Mouse (Mus musculus): ENCODE data around the gene Vat1. TPM values are rescaled to one million over a fixed set of nuclear protein-coding genes. Genes with fewer than 3 reads are reported as not detected.
"Not testable (repeated sequence)": the region's sequence is repeated elsewhere in the genome, so short reads cannot be mapped to it uniquely, and the experiment has no call there.

Vat1 gene
- total RNA-seq, 1 experiment from 2014 or later = 112 TPM

- not testable (repeated sequence) for DNase-seq
Observed at GRCm38 (mm10) chr11:101441450-101442126, 24.4 kb downstream of the Vat1 start.

DNA sequence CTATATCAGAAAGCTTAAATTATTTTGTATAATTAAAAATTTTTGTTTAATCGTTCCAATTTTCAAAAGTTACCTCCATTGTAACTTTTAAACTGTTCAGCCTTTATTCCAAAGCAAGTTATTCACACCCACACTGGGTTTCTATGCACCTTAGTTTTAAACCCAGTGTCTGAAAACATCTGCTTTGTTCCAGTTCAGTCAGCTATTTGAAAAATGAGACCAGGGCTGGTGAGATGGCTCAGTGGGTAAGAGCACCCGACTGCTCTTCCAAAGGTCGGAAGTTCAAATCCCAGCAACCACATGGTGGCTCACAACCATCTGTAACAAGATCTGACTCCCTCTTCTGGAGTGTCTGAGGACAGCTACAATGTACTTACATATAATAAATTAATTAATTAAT lies 28.0 kb downstream of the Vat1 start:
- not testable (repeated sequence) for DNase-seq

DNA sequence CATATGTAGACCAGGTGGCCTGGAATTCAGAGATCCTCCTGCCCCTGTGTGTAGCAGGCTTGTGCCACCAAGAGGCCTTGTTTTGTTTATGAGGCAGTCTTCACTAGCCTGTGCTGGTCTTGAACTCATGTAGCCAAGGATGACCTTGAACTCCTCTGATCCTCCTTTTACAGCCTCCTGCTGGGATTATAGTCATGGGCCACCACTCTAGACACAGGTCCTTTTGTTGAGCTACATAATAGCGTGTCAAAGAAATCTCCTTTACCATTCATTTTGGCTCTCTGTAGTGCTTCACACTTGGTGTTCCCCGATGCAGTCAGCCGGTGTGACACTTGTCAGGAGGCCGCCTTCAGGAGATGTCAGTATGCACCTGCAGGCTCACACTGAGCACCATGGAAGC lies 29.1 kb downstream of the Vat1 start:
- no peak for DNase-seq

DNA sequence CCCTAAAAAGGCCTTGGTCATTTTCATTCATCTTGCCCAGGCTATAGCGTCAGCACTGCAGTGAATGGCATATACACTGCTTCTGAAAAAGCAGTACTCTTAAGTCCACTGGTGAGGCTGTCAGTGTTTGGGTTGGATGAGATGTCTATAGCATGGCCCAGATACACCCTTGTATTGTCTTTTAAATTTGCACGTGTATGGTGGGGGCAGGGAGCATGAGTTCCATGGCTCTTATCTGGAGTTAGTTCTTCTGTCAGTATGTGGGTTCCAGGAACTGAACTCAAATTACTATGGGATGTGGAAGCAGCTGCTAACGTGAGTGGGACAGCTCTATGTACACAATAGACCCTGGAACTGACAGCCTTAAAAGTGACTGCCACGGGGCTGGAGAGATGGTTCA lies 30.2 kb downstream of the Vat1 start:
- DNase-seq = no peak

DNA sequence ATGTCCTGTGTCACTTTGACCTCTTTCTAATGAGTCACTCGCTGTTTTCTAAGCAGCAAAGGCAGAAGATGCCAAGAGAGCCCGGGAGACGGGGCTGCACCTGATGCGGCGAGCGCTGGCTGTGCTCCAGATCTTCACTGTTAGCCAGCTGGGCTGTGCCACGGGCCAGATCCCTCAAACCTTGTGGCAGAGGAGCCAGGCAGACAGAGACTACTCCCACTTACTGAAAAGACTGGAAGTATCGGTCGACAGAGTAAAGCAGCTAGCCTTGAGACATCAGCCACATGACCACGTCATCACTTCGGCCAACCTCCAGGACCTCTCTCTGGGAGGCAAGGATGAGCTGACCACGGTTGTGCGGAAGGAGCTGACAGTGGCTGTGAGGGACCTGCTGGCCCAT lies 32.6 kb downstream of the Vat1 start:
- no peak for DNase-seq

DNA sequence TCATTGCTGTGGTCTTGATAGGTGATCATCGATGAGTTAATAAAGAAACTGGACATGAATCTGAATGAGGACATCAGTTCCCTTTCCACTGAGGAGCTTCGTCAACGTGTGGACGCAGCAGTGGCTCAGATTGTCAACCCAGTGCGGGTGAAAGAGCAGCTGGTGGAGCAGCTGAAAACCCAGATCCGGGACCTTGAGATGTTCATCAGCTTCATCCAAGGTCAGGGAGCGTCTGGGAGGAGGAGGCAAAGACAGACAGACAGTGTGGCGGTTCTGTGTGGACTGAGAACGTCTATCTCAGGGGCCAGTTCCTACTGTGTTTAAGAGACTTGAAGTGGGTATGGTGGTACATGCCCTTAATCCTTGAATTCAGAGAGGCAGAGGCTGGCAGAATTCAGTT lies 34.7 kb downstream of the Vat1 start:
- DNase-seq = no peak

- DNase-seq = no peak
Observed at GRCm38 (mm10) chr11:101426165-101426564, 39.9 kb downstream of the Vat1 start.

DNA sequence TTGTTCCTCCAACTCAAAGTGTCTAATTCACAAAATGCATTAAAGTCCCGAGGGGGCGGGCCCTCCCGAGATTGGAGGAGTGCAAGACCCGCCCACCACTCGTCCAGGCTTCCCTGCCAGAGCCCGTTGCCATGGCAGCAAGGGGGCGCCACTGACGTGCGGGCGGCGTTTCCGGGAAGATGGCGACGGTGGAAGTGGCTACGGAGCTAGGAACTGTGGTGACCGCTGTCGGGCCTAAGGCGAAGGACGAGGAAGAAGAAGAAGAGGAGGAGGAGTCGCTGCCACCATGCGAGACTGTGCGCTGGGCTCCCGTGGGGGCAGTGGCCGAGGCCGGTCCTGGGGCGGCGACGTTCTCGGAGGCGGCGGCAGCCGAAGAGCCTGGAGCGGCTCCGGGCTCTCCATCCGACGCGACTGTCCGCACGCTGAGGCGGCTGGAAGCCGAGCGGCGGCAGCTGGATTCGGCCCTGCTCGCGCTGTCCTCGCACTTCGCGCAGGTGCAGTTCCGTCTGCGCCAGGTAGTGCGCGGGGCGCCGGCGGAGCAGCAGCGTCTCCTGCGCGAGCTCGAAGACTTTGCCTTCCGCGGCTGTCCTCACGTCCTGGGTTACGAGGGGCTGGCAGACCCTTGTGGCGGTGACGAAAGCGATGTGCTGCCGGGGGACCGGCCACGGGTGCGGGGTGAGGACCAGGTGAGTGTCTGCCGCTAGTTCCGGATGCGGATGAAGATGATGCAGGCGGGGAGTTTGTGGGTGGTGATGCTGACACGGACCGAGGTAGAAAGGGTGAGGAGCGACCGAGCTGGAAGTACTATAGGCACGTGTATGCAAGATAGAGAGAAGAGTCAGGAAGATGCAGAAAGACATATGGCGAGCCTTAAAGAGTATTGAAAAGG lies 40.9 kb downstream of the Vat1 start, which contains the start of the genes Rundc1 and Ptges3l:
Rundc1 (plus strand) TSS at position 161 of the 889 bp plus-strand sequence.
Ptges3l (minus strand) TSS at position 409 of the 889 bp plus-strand sequence.
- peak; percentile 99 for DNase-seq

DNA sequence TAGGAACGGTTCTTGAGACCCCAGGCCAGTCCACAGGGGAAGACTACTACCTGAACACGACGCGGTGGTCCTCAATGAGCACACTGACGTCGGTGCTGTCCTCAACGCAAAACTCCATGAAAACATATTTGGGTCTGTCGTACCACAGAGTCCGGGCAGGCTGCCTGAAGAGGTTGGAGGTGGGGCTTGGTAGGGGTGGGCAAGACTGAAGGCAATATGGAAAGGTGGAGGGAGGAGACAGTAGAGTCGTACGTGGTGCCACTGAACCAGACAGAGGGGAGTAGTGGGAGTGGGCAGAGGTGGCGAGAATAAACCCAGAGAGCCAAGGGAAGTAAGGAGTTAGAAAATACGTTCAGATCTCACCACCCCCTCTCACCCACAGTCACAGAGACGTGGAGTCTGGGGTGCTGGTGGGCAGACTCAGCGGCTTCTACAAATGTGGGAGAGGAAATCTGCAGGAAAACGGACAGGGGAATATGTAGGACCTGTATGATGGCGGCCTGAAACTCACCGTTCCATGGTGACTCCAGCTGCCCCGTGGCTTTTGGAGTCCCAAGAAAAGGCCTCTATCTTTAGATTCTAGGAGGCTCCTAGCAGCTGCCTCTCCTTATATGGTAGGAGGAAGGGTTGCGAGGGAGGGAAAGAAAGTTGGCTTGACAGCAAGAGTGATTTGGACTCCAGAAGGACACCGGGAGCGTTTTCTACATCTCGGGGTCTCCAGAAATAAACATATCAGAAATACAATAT lies 41.8 kb downstream of the Vat1 start, which contains the start of gene Gm27029:
Gm27029 (minus strand) TSS at position 692 of the 747 bp plus-strand sequence.
- DNase-seq = no peak

DNA sequence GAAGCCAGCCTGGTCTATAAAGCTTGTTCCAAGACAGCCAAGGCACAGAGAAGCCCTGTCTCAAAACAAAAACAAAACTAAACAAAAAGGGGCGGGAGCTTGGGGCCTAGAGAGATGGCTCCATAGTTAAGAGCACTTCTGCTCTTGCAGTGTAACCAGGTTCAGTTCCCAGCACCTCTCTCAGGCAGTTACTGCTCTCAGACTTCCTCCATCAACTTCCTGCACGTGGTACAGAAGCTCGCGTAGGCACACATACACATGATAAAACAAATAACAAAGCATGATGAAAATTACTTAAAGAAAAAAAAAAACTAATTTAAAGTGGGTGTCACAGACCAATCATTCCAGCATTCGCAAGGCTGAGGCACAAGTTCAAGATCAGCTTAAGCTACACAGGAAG lies 45.9 kb downstream of the Vat1 start:
- no peak for DNase-seq

DNA sequence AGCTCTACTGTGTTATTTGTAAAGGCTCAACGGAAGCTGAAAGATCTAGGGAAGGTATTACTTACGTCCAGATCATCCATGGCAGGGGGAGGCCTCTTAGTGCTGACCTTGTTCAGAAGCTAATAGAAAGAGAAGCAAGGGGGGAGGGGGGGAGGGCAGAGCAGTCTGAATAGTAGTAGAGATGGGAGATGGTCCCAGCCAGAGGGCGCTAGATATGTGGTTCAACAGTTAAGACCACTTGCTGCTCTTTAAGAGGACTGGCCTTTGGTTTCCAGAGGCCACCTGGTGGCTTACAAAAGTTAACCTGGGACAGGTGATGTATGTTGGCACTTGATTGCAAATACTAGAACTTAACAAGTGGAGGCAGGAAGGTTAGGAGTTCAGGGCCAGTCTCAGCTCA lies 46.4 kb downstream of the Vat1 start:
- no peak for DNase-seq

- no peak for DNase-seq
Observed at GRCm38 (mm10) chr11:101418991-101419390, 47.0 kb downstream of the Vat1 start.

GRCm38 (mm10) chr11:101417101-101417855 lies 48.8 kb downstream of the Vat1 start, which contains the start of gene Aarsd1:
TSS of gene Aarsd1 (minus strand) at chr11:101417615.
- peak; percentile 90 for DNase-seq

- no peak for DNase-seq
Observed at GRCm38 (mm10) chr11:101416433-101417100, 49.5 kb downstream of the Vat1 start.

DNA sequence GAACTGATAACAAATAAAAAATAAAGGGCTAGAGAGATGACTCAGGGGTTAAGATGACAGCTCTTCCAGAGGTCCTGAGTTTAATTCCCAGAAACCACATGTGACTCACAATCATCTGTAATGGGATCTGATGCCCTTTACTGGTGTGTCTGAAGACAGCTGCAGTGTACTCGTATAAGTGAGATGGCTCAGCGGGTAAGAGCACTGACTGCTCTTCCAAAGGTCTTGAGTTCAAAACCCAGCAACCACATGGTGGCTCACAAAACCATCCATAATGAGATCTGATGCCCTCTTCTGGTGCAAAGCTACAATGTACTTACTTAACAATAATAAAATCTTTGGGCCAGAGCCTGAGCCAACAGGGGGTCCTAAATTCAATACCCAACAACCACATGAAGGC lies 50.7 kb downstream of the Vat1 start:
- DNase-seq = no peak

Small RNA genes within 50 kb of the gene (microRNA-seq; reads per million reads assigned to microRNA genes)
- gene Mir6929 = 0 reads per million in 2 experiments

Other genes starting within 250 kb of the Vat1 start
- 37.3 and 49.6 TPM in 2 replicates for gene Ezh1, start 239.8 kb downstream of the Vat1 start, total RNA-seq (2021)
- gene Ramp2, start 220.2 kb downstream of the Vat1 start, total RNA-seq (2021) = 53.9 and 57.0 TPM in 2 replicates
- 112 and 116 TPM in 2 replicates for gene Vps25, start 212.5 kb downstream of the Vat1 start, total RNA-seq (2021)
- gene Wnk4, start 205.7 kb downstream of the Vat1 start, total RNA-seq (2021) = 1.7 and 2.6 TPM in 2 replicates
- 0.67 and 0.73 TPM in 2 replicates for gene Cntd1, start 187.2 kb downstream of the Vat1 start, total RNA-seq (2021)
- gene Coa3, start 187.1 kb downstream of the Vat1 start, total RNA-seq (2021) = 67.9 and 74.9 TPM in 2 replicates
- 117 and 159 TPM in 2 replicates for gene Becn1, start 163.9 kb downstream of the Vat1 start, total RNA-seq (2021)
- gene Psme3, start 150.0 kb downstream of the Vat1 start, total RNA-seq (2021) = 126 and 131 TPM in 2 replicates
- gene Aoc2, start 141.2 kb downstream of the Vat1 start, total RNA-seq (2021) = 4.6 and 6.5 TPM in 2 replicates
- 30.8 and 35.7 TPM in 2 replicates for gene Aoc3, start 135.6 kb downstream of the Vat1 start, total RNA-seq (2021)
- 1.8 TPM in 2 replicates for gene G6pc, start 98.7 kb downstream of the Vat1 start, total RNA-seq (2021)
- gene Aarsd1, start 48.6 kb downstream of the Vat1 start, total RNA-seq (2021) = 34.0 and 36.3 TPM in 2 replicates
- 3.7 and 4.2 TPM in 2 replicates for gene Gm27029, start 41.4 kb downstream of the Vat1 start, total RNA-seq (2021)
- gene Rundc1, start 41.1 kb downstream of the Vat1 start, total RNA-seq (2021) = 26.3 and 26.4 TPM in 2 replicates
- 3.2 and 3.9 TPM in 2 replicates for gene Ptges3l, start 40.9 kb downstream of the Vat1 start, total RNA-seq (2021)
- gene Rpl27, start 23.9 kb downstream of the Vat1 start, total RNA-seq (2021) = 74.2 and 91.6 TPM in 2 replicates
- 33.5 and 39.5 TPM in 2 replicates for gene Ifi35, start 17.8 kb downstream of the Vat1 start, total RNA-seq (2021)
- 8.1 and 11.1 TPM in 2 replicates for gene Rnd2, start 1.2 kb downstream of the Vat1 start, total RNA-seq (2021)
- 3.5 and 3.9 TPM in 2 replicates for gene Brca1, start 85.7 kb upstream of the Vat1 start, total RNA-seq (2021)
- gene Nbr1, start 85.9 kb upstream of the Vat1 start, total RNA-seq (2021) = 156 and 164 TPM in 2 replicates
- gene Tmem106a, start 116.0 kb upstream of the Vat1 start, total RNA-seq (2021) = 11.4 and 14.1 TPM in 2 replicates
- not detected in 2 replicates for gene Gm11634, start 133.0 kb upstream of the Vat1 start, total RNA-seq (2021)
- 29.9 and 37.3 TPM in 2 replicates for gene Rdm1, start 161.0 kb upstream of the Vat1 start, total RNA-seq (2021)
- gene Arl4d, start 199.3 kb upstream of the Vat1 start, total RNA-seq (2021) = 5.9 and 8.9 TPM in 2 replicates

All from adrenal gland, postnatal 25 days (tissue).